Mouse (Mus musculus) stomach, embryonic 16.5 days (tissue): ENCODE measurements at regions not wholly inside any gene's neighbourhood (a gene's known extent, or its start where the extent isn't known, plus 50 kb on each side); places are given as distances from the start of the nearest gene placed in this dataset.

Source experiments
- ATAC-seq: fragments of 200-750 bp; cut with Nextera tagmentation; 2 replicates; pipeline ENCODE4 v1.8.0; 2017; ENCODE audit warnings: moderate number of reproducible peaks, moderate TSS enrichment; ENCODE audit not compliant: insufficient read depth, low FRiP score
- H3K27ac ChIP-seq: fragments of 300-500 bp; sonication (generic); 2 replicates; pipeline ENCODE4 v1.5.1; 2014; ENCODE audit warnings: low read length
- H3K27me3 ChIP-seq: fragments of 300-500 bp; sonication (generic); 2 replicates; pipeline ENCODE4 v1.6.1; 2014; ENCODE audit warnings: low read length, control low read depth, mixed read lengths; ENCODE audit not compliant: control insufficient read depth, insufficient read depth
- H3K36me3 ChIP-seq: fragments of 300-500 bp; sonication (generic); 2 replicates; pipeline ENCODE4 v1.6.1; 2014; ENCODE audit warnings: low read length; ENCODE audit not compliant: control insufficient read depth, insufficient read depth
- H3K4me1 ChIP-seq: fragments of 300-500 bp; sonication (generic); 2 replicates; pipeline ENCODE4 v1.6.1; 2014; ENCODE audit warnings: low read length, control low read depth, mixed read lengths; ENCODE audit not compliant: control insufficient read depth, insufficient read depth
- H3K4me2 ChIP-seq: fragments of 300-500 bp; sonication (generic); 2 replicates; pipeline ENCODE4 v1.6.1; 2014; ENCODE audit warnings: low read depth, low read length, mixed read lengths
- H3K4me3 ChIP-seq: fragments of 300-500 bp; sonication (generic); replicated peaks from 2 replicates; pipeline ENCODE4 v1.5.1; 2014; ENCODE audit warnings: mild to moderate bottlenecking, low read length
- H3K9ac ChIP-seq: fragments of 300-500 bp; sonication (generic); 2 replicates; pipeline ENCODE4 v1.6.1; 2014; ENCODE audit warnings: low read length
- H3K9me3 ChIP-seq: fragments of 300-500 bp; sonication (generic); replicated peaks from 2 replicates; pipeline ENCODE4 v1.6.1; 2016; ENCODE audit warnings: low read length, control low read depth; ENCODE audit not compliant: control insufficient read depth
- WGBS: fragments of 180-500 bp; shearing (Covaris S2); extraction: QIAGEN DNeasy Blood & Tissue Kit; methylation state at CpG from one replicate; pipeline ENCODE4 v1.1.7; 2014; 5-methylcytosine and 5-hydroxymethylcytosine counted together

DNA sequence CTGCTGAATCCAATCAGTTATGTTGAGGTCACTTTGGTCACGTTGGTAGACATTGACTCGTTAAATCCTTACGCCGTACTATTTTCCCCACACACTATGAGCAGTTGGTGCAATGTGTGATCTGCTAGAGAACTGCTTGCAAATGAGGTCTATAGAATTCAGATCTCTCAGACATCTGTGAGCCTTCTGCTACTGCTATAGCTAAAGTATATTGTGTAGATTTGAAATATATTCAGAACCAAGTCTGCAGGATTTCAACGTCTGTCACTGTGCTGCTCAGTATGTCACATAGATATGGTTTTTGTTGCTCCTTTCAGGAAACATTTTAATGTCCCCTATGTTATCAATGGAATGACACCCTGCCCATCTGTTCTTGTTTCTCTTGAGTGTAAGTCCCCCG lies 182.4 kb upstream of the Car8 start:
- WGBS = 92% methylated on average over 6 of the region's 6 CpGs
- no peaks in the 10 kb centered on the region for H3K36me3 ChIP-seq
- H3K27ac ChIP-seq = no peak overlapping the region
- H3K4me1 ChIP-seq = no peaks in the 10 kb centered on the region
- no peaks in the 10 kb centered on the region for H3K27me3 ChIP-seq
- H3K9me3 ChIP-seq = no peaks in the 10 kb centered on the region
- no peak overlapping the region for H3K9ac ChIP-seq
- no peak overlapping the region for H3K4me2 ChIP-seq
- no peak overlapping the region for H3K4me3 ChIP-seq
- no peak for ATAC-seq

DNA sequence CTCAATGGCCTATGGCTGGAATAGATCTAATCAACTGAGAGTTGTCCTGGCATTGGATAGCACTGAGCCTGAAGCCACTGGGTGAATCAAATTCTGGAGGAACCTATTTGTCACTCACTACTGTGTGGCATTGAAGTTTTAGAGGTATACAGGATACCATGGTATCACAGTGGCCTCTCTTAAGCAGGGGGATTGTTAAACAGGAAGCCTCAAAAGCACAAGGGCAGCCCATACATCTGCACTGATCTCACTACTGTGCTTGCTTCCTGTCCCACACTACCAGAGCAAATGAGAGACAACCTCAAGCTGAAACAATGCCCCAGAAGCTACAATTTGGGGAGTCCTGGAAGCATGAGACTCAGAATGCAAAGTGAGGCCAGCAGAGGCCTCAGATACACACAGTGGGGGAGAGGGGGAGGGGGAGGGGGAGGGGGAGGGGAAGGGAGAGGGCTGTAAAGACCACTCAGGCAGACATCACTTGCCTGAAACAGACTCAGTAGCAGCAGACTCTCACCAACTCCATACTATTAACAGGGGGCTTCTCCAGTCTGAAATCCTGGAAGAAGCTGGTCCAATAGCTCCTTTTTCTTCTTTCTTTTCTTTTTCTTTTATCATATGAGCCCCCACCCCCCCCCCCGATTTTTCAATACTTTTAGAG lies 179.7 kb upstream of the Car8 start:
- H3K4me3 ChIP-seq = no peak overlapping the region
- WGBS = 31% methylated on average over 1 of the region's 1 CpGs
- H3K4me2 ChIP-seq = no peak overlapping the region
- ATAC-seq = no peak
- no peak overlapping the region for H3K9ac ChIP-seq
- no peaks in the 10 kb centered on the region for H3K27me3 ChIP-seq
- no peak overlapping the region for H3K27ac ChIP-seq
- H3K36me3 ChIP-seq = no peaks in the 10 kb centered on the region
- no peaks in the 10 kb centered on the region for H3K4me1 ChIP-seq
- no peaks in the 10 kb centered on the region for H3K9me3 ChIP-seq

DNA sequence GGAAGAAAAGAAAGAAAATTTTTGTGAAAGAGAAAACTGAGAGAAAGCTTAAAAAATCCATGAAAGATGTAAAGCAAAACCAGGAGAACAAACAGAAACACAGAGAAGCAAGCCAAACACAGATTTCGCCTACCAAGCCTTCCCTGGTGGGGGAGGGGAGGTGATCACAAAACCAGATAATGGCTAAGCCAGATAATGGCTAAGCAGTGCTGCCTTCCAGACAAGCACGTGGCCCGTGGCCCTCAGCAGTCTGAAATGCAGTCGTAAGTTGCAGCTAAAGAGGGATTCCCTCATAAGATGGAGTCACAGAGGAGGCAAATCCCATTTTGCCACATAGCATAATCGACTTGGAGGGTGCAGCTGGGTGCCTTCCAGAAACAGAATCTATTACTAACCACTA lies 179.0 kb upstream of the Car8 start:
- Histone ChIP-seq H3K27me3 (no peaks in the 10 kb centered on the region), H3K4me2 (no peak overlapping the region), H3K27ac (no peak overlapping the region), H3K36me3 (no peaks in the 10 kb centered on the region), H3K4me3 (no peak overlapping the region), H3K4me1 (no peaks in the 10 kb centered on the region), H3K9ac (no peak overlapping the region), H3K9me3 (no peaks in the 10 kb centered on the region)
- ATAC-seq = no peak
- WGBS = 40% methylated on average over 5 of the region's 5 CpGs

DNA sequence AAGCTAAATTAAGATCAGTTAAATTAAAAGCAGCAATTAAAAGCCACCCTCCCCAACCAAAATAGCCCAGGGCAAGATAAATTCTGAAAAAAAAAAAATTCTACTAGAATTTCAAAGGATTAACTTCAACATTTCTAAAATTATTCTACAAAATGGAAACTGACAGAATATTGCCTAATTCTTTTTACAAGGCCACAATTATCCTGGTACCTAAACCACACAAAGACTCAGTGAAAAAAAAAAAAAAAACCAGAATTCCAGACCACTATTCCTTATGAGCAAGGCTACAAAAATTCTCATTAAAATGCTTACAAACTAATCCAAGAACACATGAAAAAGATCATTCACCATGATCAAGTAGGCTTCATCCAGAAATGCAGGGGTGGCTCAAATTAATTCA lies 174.5 kb upstream of the Car8 start:
- no peaks in the 10 kb centered on the region for H3K4me1 ChIP-seq
- no peak overlapping the region for H3K4me3 ChIP-seq
- no peaks in the 10 kb centered on the region for H3K9me3 ChIP-seq
- ATAC-seq = no peak
- no peak overlapping the region for H3K9ac ChIP-seq
- no peak overlapping the region for H3K4me2 ChIP-seq
- H3K36me3 ChIP-seq = no peaks in the 10 kb centered on the region
- no peaks in the 10 kb centered on the region for H3K27me3 ChIP-seq
- no peak overlapping the region for H3K27ac ChIP-seq

DNA sequence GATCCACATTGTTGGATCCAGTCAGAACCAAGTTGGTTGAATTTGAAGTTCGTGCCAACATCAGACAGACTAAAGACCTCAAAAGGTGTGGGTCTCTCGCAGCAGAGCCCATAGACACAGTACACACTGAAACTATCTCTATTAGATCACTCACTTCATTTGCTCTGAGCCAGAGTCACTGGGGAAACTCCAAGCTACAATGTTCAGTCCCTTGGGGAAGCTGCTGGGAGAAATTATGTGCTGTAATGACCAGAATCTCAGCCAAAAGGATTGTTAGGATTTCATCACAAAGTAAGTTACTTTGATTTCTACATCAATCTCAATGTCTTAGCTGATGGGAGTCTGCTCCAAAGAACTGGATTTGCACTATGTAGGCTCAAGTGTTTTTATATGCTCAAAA lies 161.2 kb upstream of the Car8 start:
- no peak for ATAC-seq
- H3K9me3 ChIP-seq = no peaks in the 10 kb centered on the region
- 86% methylated on average over 2 of the region's 2 CpGs for WGBS
- no peak overlapping the region for H3K4me3 ChIP-seq
- H3K27ac ChIP-seq = no peak overlapping the region
- H3K27me3 ChIP-seq = no peaks in the 10 kb centered on the region
- H3K9ac ChIP-seq = no peak overlapping the region
- no peaks in the 10 kb centered on the region for H3K4me1 ChIP-seq
- no peak overlapping the region for H3K4me2 ChIP-seq
- no peaks in the 10 kb centered on the region for H3K36me3 ChIP-seq

DNA sequence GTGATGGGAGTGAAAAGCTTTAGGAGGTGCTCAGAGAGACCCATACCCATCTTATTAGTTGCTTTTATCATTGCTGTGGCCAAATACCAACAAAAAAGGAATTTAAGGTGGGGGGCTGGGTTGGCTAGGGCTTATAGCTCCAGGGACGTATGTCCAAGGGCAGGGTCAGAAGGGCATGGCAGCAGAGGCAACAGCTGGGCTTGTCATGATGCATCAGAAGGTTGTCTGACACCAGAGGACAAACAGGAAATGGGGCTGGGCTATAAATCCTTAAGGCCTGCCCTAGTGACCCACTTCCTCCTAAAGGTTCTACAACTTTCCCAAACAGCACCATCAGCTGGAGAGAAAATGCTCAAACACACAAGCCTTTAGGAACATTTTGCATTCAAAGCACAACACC lies 160.6 kb upstream of the Car8 start:
- no peaks in the 10 kb centered on the region for H3K27me3 ChIP-seq
- H3K9ac ChIP-seq = no peak overlapping the region
- 63% methylated on average over 1 of the region's 1 CpGs for WGBS
- H3K27ac ChIP-seq = no peak overlapping the region
- no peak overlapping the region for H3K4me3 ChIP-seq
- H3K4me1 ChIP-seq = no peaks in the 10 kb centered on the region
- no peak for ATAC-seq
- H3K4me2 ChIP-seq = no peak overlapping the region
- no peaks in the 10 kb centered on the region for H3K9me3 ChIP-seq
- no peaks in the 10 kb centered on the region for H3K36me3 ChIP-seq

DNA sequence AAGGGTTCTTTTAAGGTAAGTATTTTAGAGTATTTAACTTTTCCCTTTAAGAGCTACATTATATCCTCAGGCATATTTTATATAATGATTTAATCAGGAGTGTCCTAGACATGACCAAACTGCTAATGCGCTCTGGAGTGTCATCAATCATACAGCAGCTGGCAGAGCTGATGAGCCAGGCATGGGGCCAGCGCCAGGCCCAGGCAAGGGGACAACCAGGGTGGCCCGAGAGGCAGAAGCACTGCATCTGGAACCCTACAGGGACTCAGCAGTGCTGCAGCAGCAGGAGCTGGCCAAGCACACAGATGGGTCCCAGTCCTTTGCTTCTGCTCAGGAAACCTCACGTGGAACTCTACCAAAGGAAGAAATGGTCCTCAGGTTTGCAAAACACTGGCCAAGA lies 160.1 kb upstream of the Car8 start:
- no peak overlapping the region for H3K4me2 ChIP-seq
- no peak overlapping the region for H3K27ac ChIP-seq
- no peak overlapping the region for H3K9ac ChIP-seq
- H3K4me1 ChIP-seq = no peaks in the 10 kb centered on the region
- H3K36me3 ChIP-seq = no peaks in the 10 kb centered on the region
- no peaks in the 10 kb centered on the region for H3K27me3 ChIP-seq
- H3K9me3 ChIP-seq = no peaks in the 10 kb centered on the region
- no peak overlapping the region for H3K4me3 ChIP-seq
- ATAC-seq = peak; percentile 56; the same call in 1 of the 2 replicates
- WGBS = 49% methylated on average over 4 of the region's 4 CpGs

DNA sequence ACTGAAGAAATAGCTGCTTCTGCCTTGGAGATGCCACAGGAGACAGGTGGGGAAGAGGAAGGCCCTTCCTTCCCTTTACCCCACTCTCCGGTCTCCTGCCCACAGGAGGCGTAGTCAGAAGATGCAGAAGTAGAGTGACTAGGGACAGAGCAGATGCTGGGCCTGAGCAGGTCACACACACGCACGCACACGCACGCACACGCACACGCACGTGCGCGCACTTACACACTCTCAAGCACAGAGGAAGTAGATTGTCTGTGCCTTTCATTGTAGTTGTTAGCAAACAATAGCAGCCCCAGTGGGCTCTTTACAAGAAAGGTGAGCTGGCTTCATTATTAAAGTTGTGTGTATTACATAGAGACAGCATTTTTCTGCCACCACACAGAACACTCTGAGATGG lies 144.3 kb upstream of the Car8 start:
- no peak overlapping the region for H3K27ac ChIP-seq
- no peaks in the 10 kb centered on the region for H3K27me3 ChIP-seq
- ATAC-seq = no peak
- no peaks in the 10 kb centered on the region for H3K36me3 ChIP-seq
- H3K9ac ChIP-seq = no peak overlapping the region
- 92% methylated on average over 11 of the region's 11 CpGs for WGBS
- no peaks in the 10 kb centered on the region for H3K4me1 ChIP-seq
- H3K9me3 ChIP-seq = no peaks in the 10 kb centered on the region
- H3K4me2 ChIP-seq = no peak overlapping the region
- no peak overlapping the region for H3K4me3 ChIP-seq

DNA sequence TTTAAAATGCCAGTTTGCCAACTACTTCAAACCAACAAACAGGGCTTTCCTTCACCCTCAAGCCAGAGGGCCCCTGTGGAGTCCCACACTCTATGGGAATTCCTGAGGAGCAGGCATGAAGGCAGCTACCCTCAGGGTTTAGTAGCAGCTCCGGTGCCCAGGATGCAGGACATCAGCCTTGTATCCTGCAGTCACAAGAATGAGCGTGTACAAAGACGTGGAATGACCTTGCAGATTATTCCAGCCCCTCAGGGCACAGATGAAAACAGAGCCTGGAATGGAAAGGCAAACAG lies 143.2 kb upstream of the Car8 start:
- Histone ChIP-seq H3K36me3 (no peaks in the 10 kb centered on the region), H3K4me1 (no peaks in the 10 kb centered on the region), H3K4me3 (no peak overlapping the region), H3K27ac (no peak overlapping the region), H3K27me3 (no peaks in the 10 kb centered on the region), H3K9ac (no peak overlapping the region), H3K9me3 (no peaks in the 10 kb centered on the region), H3K4me2 (no peak overlapping the region)
- no peak for ATAC-seq
- 71% methylated on average over 3 of the region's 3 CpGs for WGBS
